Mouse (Mus musculus): Measurements from ENCODE around the gene Clic3.

- TF ChIP-seq CTCF (IDR thresholded peaks at IDR 0.05; ENCODE audit: control insufficient read depth, insufficient read depth, low read length) = no peak
- TF ChIP-seq POLR2A (IDR thresholded peaks at IDR 0.05; ENCODE audit: borderline replicate concordance, control insufficient read depth, low read depth, low read length) = no peak
Observed at GRCm38 (mm10) chr2:25463630-25464029, 7.0 kb downstream of the Clic3 start.

Data from bone marrow, adult 2 months (tissue).